Mouse (Mus musculus): Measurements from ENCODE around the gene Gm10717.
"Not testable (repeated sequence)": the region's sequence is repeated elsewhere in the genome, so short reads cannot be mapped to it uniquely, and the experiment has no call there.

DNA sequence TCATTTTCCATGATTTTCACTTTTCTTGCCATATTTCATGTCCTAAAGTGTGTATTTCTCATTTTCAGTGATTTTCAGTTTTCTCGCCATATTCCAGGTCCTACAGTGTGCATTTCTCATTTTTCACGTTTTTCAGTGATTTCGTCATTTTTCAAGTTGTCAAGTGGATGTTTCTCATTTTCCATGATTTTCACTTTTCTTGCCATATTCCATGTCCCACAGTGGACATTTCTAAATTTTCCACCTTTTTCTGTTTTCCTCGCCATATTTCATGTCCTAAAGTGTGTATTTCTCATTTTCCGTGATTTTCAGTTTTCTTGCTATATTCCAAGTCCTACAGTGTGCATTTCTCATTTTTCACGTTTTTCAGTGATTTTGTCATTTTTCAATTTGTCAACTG, 9.3 kb upstream of the Gm10717 start:
- not testable (repeated sequence) for TF ChIP-seq CTCF, POLR2A (IDR thresholded peaks at IDR 0.05; ENCODE audit: insufficient read depth, low read depth, low read length)
